Mouse (Mus musculus) hindbrain, embryonic 13.5 days (tissue): ENCODE data around the gene Atp2b2. TPM values are rescaled to one million over a fixed set of nuclear protein-coding genes. Genes with fewer than 3 reads are reported as not detected.
A peak's percentile ranks its signal among the peaks of the same experiment; 100 is the strongest.

Experiments used
- ATAC-seq: fragments of 200-750 bp; cut with Nextera tagmentation; 2 replicates; pipeline ENCODE4 v1.8.0; 2017; ENCODE audit warnings: moderate TSS enrichment; ENCODE audit not compliant: low FRiP score
- H3K27ac ChIP-seq: fragments of 300-500 bp; sonication (generic); 2 replicates; pipeline ENCODE4 v1.5.1; 2015; ENCODE audit warnings: inconsistent platforms, mild to moderate bottlenecking, moderate library complexity
- H3K27me3 ChIP-seq: fragments of 300-500 bp; sonication (generic); 2 replicates; pipeline ENCODE4 v1.6.1; 2015; ENCODE audit warnings: mild to moderate bottlenecking, inconsistent platforms
- H3K36me3 ChIP-seq: fragments of 300-500 bp; sonication (generic); 2 replicates; pipeline ENCODE4 v1.6.1; 2015; ENCODE audit warnings: mild to moderate bottlenecking, inconsistent platforms
- H3K4me1 ChIP-seq: fragments of 300-500 bp; sonication (generic); replicated peaks from 2 replicates; pipeline ENCODE4 v1.6.1; 2015; ENCODE audit warnings: inconsistent platforms
- H3K4me2 ChIP-seq: fragments of 300-500 bp; sonication (generic); 2 replicates; pipeline ENCODE4 v1.6.1; 2015; ENCODE audit warnings: inconsistent platforms, mild to moderate bottlenecking, moderate library complexity
- H3K4me3 ChIP-seq: fragments of 300-500 bp; sonication (generic); 2 replicates; pipeline ENCODE4 v1.5.1; 2015; ENCODE audit warnings: mild to moderate bottlenecking, inconsistent platforms
- H3K9ac ChIP-seq: fragments of 300-500 bp; sonication (generic); 2 replicates; pipeline ENCODE4 v1.6.1; 2015; ENCODE audit warnings: mild to moderate bottlenecking, inconsistent platforms
- H3K9me3 ChIP-seq: fragments of 300-500 bp; sonication (generic); 2 replicates; pipeline ENCODE4 v1.6.1; 2016; ENCODE audit warnings: inconsistent platforms
- WGBS: fragments of 180-500 bp; shearing (Covaris S2); methylation state at CpG from one replicate; pipeline ENCODE4 v1.1.7; 2015; 5-methylcytosine and 5-hydroxymethylcytosine counted together
- polyA plus RNA-seq: library from polyadenylated mRNA; unstranded; fragments of >200 nt; fragmentation: Nextera tagmentation; extraction: Ambion mirVana; gene quantifications from 2 replicates; pipeline ENCODE4 v1.2.1, GENCODE M21; 2015

Atp2b2 gene
- polyA plus RNA-seq, 1 experiment from 2014 or later = 24.6 TPM

DNA sequence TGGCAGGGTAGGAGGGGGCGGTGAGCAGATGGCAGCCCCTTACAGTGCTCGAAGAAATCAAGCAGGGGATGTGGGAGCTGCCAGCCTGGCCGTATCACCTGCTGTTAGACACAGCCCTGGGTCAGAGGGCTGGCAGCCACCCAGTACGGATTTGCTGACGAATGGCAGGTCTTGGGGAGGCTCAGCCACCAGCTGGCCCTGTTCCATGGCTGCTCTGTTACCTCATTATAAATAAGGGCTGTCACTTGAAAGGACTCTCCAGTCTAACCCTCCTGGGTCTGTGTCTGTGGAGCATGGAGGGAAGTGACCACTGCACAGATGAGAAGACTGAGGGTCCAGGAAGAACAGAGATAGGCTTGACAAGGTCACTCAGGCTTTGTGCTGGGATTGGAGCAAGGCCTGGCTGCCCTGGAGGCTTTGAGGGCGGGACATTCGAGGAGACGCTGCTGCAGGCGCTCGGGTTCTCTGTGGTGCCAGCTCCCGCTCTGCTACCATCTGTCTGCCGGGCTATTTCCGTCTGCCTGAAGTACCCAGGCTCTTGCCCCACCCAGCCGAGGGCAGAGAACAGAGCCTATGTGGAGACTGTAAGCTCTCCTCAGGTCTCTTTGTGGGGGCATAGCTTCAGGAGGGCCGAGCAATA, 181.6 kb downstream of the Atp2b2 start:
- no peaks in the 10 kb centered on the region for H3K36me3 ChIP-seq
- peak; percentile 58 for ATAC-seq
- H3K27ac ChIP-seq = peak overlapping the region; percentile 76
- H3K9me3 ChIP-seq = no peaks in the 10 kb centered on the region
- no peak overlapping the region for H3K4me3 ChIP-seq
- H3K9ac ChIP-seq = peak overlapping the region; percentile 39; the same call in 1 of the 2 replicates
- peaks cover 58% of the 10 kb centered on the region for H3K4me1 ChIP-seq
- H3K27me3 ChIP-seq = no peaks in the 10 kb centered on the region
- H3K4me2 ChIP-seq = no peak overlapping the region
- 39% methylated on average over 15 of the region's 15 CpGs for WGBS

DNA sequence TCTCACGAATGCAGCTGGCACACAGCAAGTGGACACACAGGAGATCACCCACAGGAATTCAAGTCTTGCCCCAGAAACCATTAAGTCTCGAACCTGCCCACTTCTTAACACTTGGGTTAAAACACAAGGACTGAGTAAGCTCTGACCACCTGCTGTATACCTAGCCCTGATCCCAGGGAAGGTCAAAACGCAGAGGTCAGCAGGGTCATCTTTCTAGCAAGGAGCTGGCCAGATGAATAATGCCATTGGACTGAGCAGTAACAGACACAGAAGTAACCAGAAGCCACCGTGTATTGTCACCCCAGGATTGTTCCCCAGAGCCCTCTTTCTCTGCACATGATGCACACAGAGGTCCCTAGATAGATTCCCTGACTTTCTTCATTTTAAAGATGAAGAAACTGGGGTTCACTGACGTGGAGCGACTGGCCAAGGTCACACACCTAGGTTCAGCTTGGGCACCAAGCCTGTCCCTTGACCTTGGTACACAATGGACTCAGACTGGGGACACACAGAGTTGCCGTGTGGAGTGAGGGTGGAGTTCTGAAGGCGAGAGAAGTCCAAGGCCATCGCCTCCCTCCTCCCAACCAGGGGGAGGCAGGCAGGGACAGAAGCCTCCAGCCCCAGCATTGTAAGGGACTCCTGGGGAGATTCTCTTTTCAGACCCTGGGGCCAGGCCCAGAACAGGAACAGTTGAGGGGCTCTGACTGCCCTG, 182.2 kb downstream of the Atp2b2 start:
- Histone ChIP-seq H3K36me3 (no peaks in the 10 kb centered on the region), H3K4me1 (peaks cover 62% of the 10 kb centered on the region), H3K4me2 (no peak overlapping the region), H3K27ac (peak overlapping the region; percentile 76), H3K9ac (peak overlapping the region; percentile 39; the same call in 1 of the 2 replicates), H3K27me3 (no peaks in the 10 kb centered on the region), H3K9me3 (no peaks in the 10 kb centered on the region), H3K4me3 (no peak overlapping the region)
- 53% methylated on average over 9 of the region's 9 CpGs for WGBS
- ATAC-seq = no peak

DNA sequence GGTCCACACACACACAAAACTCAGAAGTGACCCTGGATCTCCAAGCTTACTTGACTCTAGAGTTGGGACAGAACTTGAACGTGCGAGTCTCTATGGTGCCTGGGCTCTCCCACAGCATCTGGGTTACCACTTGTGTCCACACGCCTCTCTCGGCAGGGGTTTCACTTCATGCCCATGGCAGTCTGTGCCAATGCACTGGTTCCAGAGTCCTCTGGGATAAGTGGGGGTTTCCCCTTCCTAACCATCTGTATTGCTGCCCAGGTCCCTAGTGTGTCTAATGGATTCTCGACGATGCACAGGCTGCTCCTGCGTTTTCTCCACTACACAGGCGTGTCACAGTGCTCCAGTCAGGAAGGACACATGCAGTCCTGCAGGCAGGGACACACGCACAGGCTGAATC, 184.1 kb downstream of the Atp2b2 start:
- Histone ChIP-seq H3K4me3 (no peak overlapping the region), H3K9ac (no peak overlapping the region), H3K9me3 (no peaks in the 10 kb centered on the region), H3K4me1 (peaks cover 68% of the 10 kb centered on the region), H3K27ac (peak overlapping the region; percentile 30; the same call in 1 of the 2 replicates), H3K27me3 (no peaks in the 10 kb centered on the region), H3K36me3 (no peaks in the 10 kb centered on the region), H3K4me2 (no peak overlapping the region)
- 58% methylated on average over 9 of the region's 9 CpGs for WGBS
- ATAC-seq = no peak

DNA sequence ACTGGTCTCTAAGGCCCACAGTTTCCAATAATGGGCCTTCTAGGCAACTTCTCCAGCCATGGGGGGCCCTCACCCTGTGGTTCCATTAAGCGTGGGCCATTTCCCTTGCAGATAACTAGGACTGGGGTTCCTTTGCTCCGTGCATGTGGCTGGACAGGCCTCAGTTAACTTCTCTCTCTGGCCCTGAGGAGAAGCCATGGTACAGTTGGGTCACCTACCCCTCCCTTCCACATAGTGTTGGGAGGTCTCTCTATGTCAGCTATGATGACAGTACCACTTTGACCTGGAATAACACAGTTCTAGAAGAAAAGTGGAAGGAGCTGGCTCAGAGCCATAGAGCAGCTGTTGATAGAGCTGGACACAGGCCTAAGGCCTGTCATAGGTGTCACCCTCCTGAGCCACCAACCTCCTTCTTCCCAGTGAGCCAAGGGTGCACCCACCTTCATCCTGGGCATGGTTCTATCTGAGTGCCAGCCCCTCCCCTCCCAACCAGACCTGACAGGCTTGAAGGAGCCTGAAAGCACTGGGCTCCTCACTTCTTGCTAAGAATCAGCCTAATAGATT, 185.0 kb downstream of the Atp2b2 start:
- no peak overlapping the region for H3K9ac ChIP-seq
- no peak for ATAC-seq
- no peaks in the 10 kb centered on the region for H3K9me3 ChIP-seq
- no peak overlapping the region for H3K4me3 ChIP-seq
- H3K27ac ChIP-seq = peak overlapping the region; percentile 72
- no peak overlapping the region for H3K4me2 ChIP-seq
- H3K27me3 ChIP-seq = no peaks in the 10 kb centered on the region
- H3K36me3 ChIP-seq = no peaks in the 10 kb centered on the region
- WGBS = 69% methylated on average over 2 of the region's 2 CpGs
- peaks cover 74% of the 10 kb centered on the region for H3K4me1 ChIP-seq

DNA sequence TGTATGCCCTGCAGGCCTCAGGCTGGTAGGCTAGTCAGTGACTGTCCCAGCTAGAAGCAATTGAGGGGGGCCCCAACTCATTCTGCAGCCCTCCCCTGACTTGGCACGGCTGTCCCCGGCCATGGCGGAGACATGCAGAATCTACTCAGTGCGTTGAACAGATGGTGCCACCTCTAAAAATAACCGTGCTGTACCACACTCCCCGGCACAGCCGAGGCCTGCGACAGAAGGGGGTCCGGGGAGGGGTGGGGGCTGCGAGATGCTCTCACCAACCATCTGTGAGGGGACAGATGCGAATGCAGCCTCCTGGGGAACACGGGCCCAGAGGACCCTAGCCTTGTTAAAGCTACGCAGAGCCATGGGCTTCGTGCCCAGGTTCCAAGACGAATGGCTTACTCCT, 185.6 kb downstream of the Atp2b2 start:
- Histone ChIP-seq H3K9ac (no peak overlapping the region), H3K36me3 (no peaks in the 10 kb centered on the region), H3K4me2 (no peak overlapping the region), H3K27me3 (no peaks in the 10 kb centered on the region), H3K4me3 (no peak overlapping the region), H3K4me1 (peaks cover 76% of the 10 kb centered on the region), H3K27ac (peak overlapping the region; percentile 72), H3K9me3 (no peaks in the 10 kb centered on the region)
- ATAC-seq = peak; percentile 65
- 48% methylated on average over 15 of the region's 15 CpGs for WGBS

DNA sequence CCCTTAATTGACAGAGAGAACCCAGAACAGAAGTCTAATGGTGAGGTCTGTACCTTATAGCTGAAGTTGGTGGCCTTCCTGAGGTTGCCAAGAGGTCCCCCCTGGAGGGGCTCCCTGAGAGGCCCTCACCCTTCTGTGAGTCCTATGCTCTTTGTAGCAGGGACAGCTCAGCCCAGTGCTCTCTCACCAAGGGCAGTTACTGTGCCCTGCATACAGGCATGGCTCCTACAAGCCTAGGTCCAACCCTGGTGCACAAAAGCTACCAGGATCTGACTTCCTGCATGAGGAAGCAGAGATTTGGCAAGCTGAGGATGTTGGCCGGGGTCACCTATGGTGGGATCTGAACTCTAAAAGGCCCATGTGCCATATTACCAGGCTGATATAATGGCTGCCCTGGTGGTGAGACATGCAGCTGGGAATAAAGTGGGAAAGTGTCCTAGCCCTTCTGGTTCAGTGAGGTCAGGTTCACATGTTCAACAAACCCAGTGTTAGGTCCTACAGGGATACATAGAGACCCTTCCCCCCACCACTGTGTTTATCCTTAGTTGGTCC, 186.2 kb downstream of the Atp2b2 start:
- Histone ChIP-seq H3K36me3 (no peaks in the 10 kb centered on the region), H3K27ac (peak overlapping the region; percentile 72), H3K4me3 (no peak overlapping the region), H3K9ac (no peak overlapping the region), H3K4me1 (peaks cover 72% of the 10 kb centered on the region), H3K9me3 (no peaks in the 10 kb centered on the region), H3K27me3 (no peaks in the 10 kb centered on the region), H3K4me2 (no peak overlapping the region)
- ATAC-seq = no peak
- WGBS = 89% methylated on average over 1 of the region's 1 CpGs

DNA sequence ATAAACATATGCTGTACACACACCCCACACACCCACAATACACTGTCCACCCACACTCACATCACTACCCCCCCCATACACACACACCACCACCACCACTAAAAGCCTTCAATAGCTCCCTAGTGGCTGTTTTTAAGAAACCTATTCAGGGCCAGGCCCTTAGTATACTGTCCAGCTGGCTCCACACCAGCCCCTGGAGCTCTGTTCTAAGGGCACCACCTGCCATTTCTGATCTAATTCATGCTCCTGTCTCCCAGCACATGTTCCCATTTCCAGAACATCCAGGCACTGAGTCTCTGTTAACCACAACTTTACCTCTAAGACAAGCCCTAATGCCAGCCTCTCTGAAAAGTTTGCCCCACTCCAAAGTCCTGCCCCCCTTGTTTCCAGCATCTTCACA, 186.8 kb downstream of the Atp2b2 start:
- peak overlapping the region; percentile 72 for H3K27ac ChIP-seq
- no peak overlapping the region for H3K4me3 ChIP-seq
- H3K4me2 ChIP-seq = no peak overlapping the region
- no peaks in the 10 kb centered on the region for H3K36me3 ChIP-seq
- H3K27me3 ChIP-seq = no peaks in the 10 kb centered on the region
- no peaks in the 10 kb centered on the region for H3K9me3 ChIP-seq
- H3K9ac ChIP-seq = no peak overlapping the region
- peaks cover 66% of the 10 kb centered on the region for H3K4me1 ChIP-seq
- ATAC-seq = no peak

DNA sequence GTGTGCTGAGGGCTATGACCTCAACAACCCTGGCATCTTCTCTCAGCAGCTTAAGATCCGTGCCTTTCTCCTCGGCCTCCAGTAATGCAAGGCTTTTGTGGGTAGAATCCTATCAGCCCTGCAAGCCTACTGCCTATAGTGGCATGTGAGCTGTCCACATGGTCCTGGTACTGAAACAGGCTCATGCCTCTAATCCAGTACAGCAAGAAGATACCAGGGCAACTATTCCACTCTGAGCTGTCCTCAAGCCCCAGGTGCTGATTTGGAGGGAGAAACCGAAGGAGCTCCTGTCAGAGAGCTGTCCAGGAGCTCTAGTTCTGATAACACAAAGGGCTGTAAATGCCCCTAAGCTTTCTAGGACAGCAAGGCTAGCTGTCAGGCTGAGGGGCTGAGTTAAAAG, 190.1 kb downstream of the Atp2b2 start:
- H3K4me3 ChIP-seq = no peak overlapping the region
- H3K36me3 ChIP-seq = no peaks in the 10 kb centered on the region
- no peaks in the 10 kb centered on the region for H3K9me3 ChIP-seq
- ATAC-seq = no peak
- H3K9ac ChIP-seq = no peak overlapping the region
- H3K27ac ChIP-seq = peak overlapping the region; percentile 40; the same call in 1 of the 2 replicates
- no peak overlapping the region for H3K4me2 ChIP-seq
- no peaks in the 10 kb centered on the region for H3K27me3 ChIP-seq
- 11% methylated on average over 3 of the region's 3 CpGs for WGBS
- peaks cover 39% of the 10 kb centered on the region for H3K4me1 ChIP-seq

DNA sequence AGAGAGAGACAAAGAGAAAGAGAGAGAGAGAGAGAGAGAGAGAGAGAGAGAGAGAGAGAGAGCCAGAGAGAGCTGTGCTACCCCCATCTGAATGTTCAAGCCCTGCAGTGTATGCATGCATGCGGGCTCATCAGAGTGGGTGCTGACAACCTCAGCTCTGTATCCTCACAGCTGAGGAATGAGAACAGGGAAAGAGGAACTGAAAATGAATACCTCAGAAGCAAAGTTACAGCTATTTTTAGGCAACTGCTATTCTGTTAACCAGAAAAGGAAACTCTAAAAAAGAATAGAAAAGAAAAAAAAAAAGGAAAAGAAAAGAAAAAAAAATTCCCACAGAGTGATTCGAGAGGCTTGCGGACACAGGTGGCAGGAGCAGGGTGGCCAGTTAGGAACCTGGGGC, 192.6 kb downstream of the Atp2b2 start:
- no peaks in the 10 kb centered on the region for H3K36me3 ChIP-seq
- H3K9ac ChIP-seq = no peak overlapping the region
- H3K27me3 ChIP-seq = no peaks in the 10 kb centered on the region
- H3K9me3 ChIP-seq = no peaks in the 10 kb centered on the region
- ATAC-seq = no peak
- H3K4me2 ChIP-seq = no peak overlapping the region
- H3K27ac ChIP-seq = no peak overlapping the region
- H3K4me3 ChIP-seq = no peak overlapping the region
- peaks cover 18% of the 10 kb centered on the region; the same call in 1 of the 2 replicates for H3K4me1 ChIP-seq
- WGBS = 93% methylated on average over 3 of the region's 3 CpGs

DNA sequence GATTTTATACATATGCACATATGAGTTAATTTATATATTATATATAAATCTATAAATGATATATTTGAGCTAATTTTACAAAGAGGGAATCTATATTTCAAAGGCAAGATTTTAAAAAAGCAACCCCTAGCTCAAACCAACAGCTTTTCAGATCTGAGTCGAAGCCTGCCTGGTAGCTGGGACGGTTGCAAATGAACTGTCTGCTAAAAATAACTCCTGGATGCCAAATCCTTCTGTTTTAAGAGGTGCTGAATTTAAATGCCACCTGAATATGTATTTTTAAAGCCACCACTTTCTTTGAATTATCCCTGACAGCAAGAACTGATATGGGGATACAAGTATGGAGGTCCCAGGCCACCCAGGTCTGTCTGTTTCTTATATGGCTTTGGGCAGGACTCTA, 193.8 kb downstream of the Atp2b2 start:
- H3K9ac ChIP-seq = no peak overlapping the region
- no peaks in the 10 kb centered on the region for H3K9me3 ChIP-seq
- no peak overlapping the region for H3K27ac ChIP-seq
- 95% methylated on average over 2 of the region's 2 CpGs for WGBS
- no peaks in the 10 kb centered on the region for H3K27me3 ChIP-seq
- peaks cover 16% of the 10 kb centered on the region; the same call in 1 of the 2 replicates for H3K4me1 ChIP-seq
- no peak overlapping the region for H3K4me3 ChIP-seq
- no peak for ATAC-seq
- no peak overlapping the region for H3K4me2 ChIP-seq
- H3K36me3 ChIP-seq = no peaks in the 10 kb centered on the region

DNA sequence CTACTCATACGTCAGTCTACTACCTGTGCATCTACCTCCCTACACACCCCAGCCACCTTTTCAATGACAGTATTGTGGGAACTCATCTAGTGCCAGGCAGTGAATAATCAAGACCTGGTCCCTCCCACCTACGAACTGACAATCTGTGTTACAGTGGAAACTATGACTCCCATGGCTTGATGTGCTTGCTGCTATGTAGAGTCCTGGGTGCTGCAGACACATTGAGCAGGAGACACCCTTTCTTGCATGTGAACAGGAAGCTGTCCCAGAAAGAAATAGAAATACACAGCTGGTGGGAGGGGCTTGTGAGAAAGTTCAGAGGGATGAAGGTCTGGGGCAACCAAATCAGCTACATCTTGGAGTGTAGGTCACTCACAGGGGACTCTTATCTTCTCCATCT, 195.3 kb downstream of the Atp2b2 start:
- Histone ChIP-seq H3K4me2 (no peak overlapping the region), H3K9ac (no peak overlapping the region), H3K36me3 (peaks cover 3% of the 10 kb centered on the region), H3K9me3 (no peaks in the 10 kb centered on the region), H3K27me3 (no peaks in the 10 kb centered on the region), H3K4me1 (peaks cover 14% of the 10 kb centered on the region; the same call in 1 of the 2 replicates), H3K27ac (no peak overlapping the region), H3K4me3 (no peak overlapping the region)
- no peak for ATAC-seq
- 84% methylated on average over 2 of the region's 2 CpGs for WGBS

DNA sequence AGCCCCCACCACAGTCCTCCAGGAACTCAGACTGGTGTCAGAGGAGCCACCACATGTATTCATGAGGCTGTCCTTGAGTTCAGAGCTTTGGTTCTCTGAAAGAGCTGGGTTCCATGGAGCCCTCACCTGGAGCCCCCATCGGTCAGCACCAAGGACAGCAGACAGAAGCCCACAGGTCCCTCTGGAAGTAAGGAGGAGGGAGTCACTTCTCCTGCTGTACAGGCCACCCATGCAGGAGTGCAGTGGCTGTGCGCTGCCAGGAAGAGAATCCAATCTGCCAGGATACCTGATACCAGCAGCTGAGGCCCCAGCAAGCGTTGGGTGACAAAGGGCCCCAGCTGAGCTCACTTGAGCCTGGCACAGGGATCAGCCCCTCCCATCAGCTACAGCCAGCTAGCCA, 199.2 kb downstream of the Atp2b2 start:
- H3K4me2 ChIP-seq = no peak overlapping the region
- H3K9ac ChIP-seq = no peak overlapping the region
- no peak overlapping the region for H3K4me3 ChIP-seq
- 12% methylated on average over 3 of the region's 3 CpGs for WGBS
- 0 out of 2 replicates have a peak, but pooled peaks cover 10% of the 10 kb centered on the region for H3K4me1 ChIP-seq
- no peaks in the 10 kb centered on the region for H3K27me3 ChIP-seq
- H3K9me3 ChIP-seq = no peaks in the 10 kb centered on the region
- peaks cover 27% of the 10 kb centered on the region for H3K36me3 ChIP-seq
- no peak overlapping the region for H3K27ac ChIP-seq
- ATAC-seq = no peak
